Mouse (Mus musculus) cerebellum, adult 2 months (tissue): ENCODE results near the gene Sirt6.

Experiments used
- CTCF ChIP-seq: fragments of 200-500 bp; IDR thresholded peaks from 2 replicates; pipeline ENCODE4 v1.5.1; 2011; ENCODE audit warnings: low read depth, mild to moderate bottlenecking, control low read depth, low read length, moderate library complexity, borderline replicate concordance; ENCODE audit not compliant: insufficient read depth
- POLR2A ChIP-seq: fragments of 200-500 bp; IDR thresholded peaks from 2 replicates; pipeline ENCODE4 v1.6.1; 2011; ENCODE audit warnings: low read length, control low read depth, borderline replicate concordance; ENCODE audit not compliant: insufficient read depth

- TF ChIP-seq POLR2A, result no peak
- TF ChIP-seq CTCF, result no peak
Observed at GRCm38 (mm10) chr10:81620786-81621185, 6.8 kb downstream of the Sirt6 start.
